Mouse (Mus musculus): ENCODE measurements around the gene Hao1. TPM values are rescaled to one million over a fixed set of nuclear protein-coding genes. Genes with fewer than 3 reads are reported as not detected.

The Hao1 gene
- polyA plus RNA-seq, 1 experiment = not detected

DNA sequence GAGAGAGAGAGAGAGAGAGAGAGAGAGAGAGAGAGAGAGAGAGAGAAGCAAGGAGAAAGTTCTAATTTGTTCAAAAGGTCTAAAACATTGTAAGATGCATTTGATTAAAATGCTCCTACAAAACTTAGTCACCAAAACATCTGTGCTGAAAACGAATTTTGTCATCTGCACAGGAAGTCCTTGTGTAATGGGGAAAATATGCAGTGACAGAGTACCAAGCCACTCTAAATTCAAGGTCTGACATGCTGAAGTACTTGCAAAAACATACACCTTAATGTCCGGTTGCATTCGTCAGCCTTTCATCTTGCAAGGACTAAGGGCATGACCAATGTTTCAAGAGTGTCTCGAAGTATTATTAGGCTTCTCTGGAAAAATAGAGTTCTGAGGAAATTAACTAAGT lies 15.7 kb downstream of the Hao1 start:
- no peak for TF ChIP-seq POLR2A (IDR thresholded peaks at IDR 0.05; ENCODE audit: borderline replicate concordance, low read depth, low read length)
- no peak for TF ChIP-seq CTCF (IDR thresholded peaks at IDR 0.05; ENCODE audit: low read depth, low read length)
- no peak overlapping the region for H3K27ac ChIP-seq (ENCODE audit: insufficient read depth, low read depth, low read length)
- no peaks in the 10 kb centered on the region for H3K4me1 ChIP-seq (ENCODE audit: control insufficient read depth, insufficient read depth, low read length)
- no peak overlapping the region for H3K4me3 ChIP-seq (ENCODE audit: insufficient read depth, low read length)

DNA sequence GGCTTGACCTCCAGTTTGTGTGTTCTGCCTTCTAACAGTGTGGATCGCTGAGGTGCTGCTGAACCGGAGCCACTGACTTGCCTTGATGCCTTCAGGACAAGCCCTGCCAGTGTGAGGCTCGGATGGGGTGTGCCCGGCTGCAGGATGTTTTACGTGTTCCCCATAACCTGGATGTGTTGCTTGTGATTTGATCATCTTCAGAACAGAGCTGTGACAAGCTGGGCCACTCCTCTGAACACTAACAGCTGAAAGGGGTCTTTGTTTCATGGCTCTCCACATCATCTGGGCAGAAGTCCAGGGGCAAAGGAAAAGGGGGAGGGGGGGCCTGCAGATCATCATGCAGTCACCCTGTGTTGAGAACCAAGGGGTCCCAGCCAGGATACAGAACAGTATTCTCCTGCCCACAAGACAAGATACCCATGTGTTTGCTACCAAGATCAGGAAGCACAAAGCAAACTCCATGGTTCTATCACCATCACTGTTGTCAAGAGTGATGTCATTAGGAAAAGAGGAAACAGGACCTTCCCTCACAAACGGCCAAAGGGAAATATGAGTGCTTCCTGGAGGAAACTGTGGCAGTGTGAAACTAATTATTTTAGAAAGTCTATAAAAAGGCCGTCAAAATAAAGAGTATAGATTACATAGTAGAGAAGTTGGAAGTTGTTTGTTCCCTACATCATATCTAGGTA lies 25.9 kb downstream of the Hao1 start:
- TF ChIP-seq CTCF (IDR thresholded peaks at IDR 0.05; ENCODE audit: low read depth, low read length) (no peak), POLR2A (IDR thresholded peaks at IDR 0.05; ENCODE audit: borderline replicate concordance, low read depth, low read length) (no peak)
- Histone ChIP-seq H3K4me1 (ENCODE audit: control insufficient read depth, insufficient read depth, low read length) (no peaks in the 10 kb centered on the region; the same call in 1 of the 2 replicates), H3K27ac (ENCODE audit: insufficient read depth, low read depth, low read length) (no peak overlapping the region), H3K4me3 (ENCODE audit: insufficient read depth, low read length) (peak overlapping the region; percentile 23)

DNA sequence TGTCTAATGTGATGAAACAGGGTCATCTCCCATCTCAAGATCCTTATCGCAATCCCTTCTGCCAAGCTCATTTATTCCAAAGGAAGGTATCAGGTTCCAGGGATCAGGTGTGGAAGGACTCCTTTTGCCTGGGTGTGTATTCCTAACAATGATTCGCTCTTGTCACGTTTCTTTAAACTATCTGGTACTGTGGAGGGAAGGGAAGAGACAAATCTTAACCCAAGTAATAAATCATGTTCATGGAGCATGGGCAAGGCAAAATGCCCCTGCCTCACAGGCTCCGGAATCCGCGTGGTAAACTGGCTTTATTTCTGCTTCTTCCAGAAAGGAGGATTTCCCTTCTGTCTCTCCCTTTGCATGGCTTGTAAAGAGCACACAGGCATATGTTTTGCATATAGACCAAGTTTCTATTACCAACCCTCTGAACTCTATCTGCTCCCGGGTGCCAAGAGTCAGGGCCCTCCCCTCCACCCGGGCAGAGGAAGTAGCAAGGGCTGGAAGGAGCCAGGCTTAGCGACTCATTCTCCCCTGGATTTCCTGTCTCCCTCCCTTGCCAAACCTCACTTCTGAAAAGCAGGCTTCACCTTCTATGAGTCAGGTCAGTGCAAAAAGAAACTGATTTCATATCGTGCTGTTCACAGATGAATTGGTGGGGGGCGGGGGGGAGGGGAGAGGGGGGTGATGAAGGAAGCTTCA lies 26.6 kb downstream of the Hao1 start:
- Histone ChIP-seq H3K4me3 (ENCODE audit: insufficient read depth, low read length) (peak overlapping the region; percentile 23; the same call in 1 of the 2 replicates), H3K4me1 (ENCODE audit: control insufficient read depth, insufficient read depth, low read length) (no peaks in the 10 kb centered on the region; the same call in 1 of the 2 replicates), H3K27ac (ENCODE audit: insufficient read depth, low read depth, low read length) (no peak overlapping the region)
- TF ChIP-seq CTCF (IDR thresholded peaks at IDR 0.05; ENCODE audit: low read depth, low read length) = no peak
- TF ChIP-seq POLR2A (IDR thresholded peaks at IDR 0.05; ENCODE audit: borderline replicate concordance, low read depth, low read length) = no peak

DNA sequence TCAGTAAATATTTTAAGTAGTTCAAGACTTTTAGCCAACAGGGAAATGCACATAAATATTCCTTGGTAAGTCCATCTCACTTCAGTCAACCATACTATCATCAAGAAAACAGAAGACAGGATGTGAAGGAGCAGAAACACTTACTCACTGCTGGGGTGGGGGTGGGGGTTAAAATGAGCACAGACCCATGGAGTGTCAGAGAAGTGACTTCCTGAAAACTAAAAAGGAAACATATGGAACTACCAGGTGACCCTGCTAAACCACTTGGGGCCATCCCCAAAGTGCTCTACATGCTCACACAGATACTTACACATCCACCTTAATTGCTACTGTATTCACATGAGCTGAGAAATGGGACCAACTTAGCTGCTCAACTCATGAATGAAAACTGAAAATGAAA lies 36.1 kb downstream of the Hao1 start:
- H3K27ac ChIP-seq (ENCODE audit: insufficient read depth, low read depth, low read length) = no peak overlapping the region
- H3K4me1 ChIP-seq (ENCODE audit: control insufficient read depth, insufficient read depth, low read length) = no peaks in the 10 kb centered on the region
- no peak for TF ChIP-seq POLR2A (IDR thresholded peaks at IDR 0.05; ENCODE audit: borderline replicate concordance, low read depth, low read length)
- TF ChIP-seq CTCF (IDR thresholded peaks at IDR 0.05; ENCODE audit: low read depth, low read length) = no peak
- H3K4me3 ChIP-seq (ENCODE audit: insufficient read depth, low read length) = no peak overlapping the region

DNA sequence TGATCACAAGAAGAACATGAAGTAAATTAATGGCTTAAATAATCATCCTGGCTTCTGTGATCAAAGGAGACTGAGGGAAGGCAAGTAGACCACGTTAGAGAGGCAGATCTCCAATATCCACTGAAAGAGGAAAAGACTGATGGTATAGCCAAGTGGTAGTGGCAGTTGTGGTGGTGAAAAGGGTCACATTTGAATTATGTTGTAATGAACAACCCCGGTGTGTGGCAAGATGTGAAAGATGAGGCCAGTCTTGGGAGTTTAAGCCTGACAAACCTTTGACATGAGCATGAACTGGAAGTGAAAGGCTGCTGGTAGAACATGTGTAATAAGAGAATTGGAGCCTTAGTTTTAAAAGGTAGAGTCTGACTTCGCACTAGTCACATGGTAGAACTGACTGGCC lies 54.4 kb downstream of the Hao1 start:
- Histone ChIP-seq H3K4me3 (ENCODE audit: insufficient read depth, low read length) (no peak overlapping the region), H3K4me1 (ENCODE audit: control insufficient read depth, insufficient read depth, low read length) (no peaks in the 10 kb centered on the region), H3K27ac (ENCODE audit: insufficient read depth, low read depth, low read length) (no peak overlapping the region)
- no peak for TF ChIP-seq CTCF (IDR thresholded peaks at IDR 0.05; ENCODE audit: low read depth, low read length)
- TF ChIP-seq POLR2A (IDR thresholded peaks at IDR 0.05; ENCODE audit: borderline replicate concordance, low read depth, low read length) = no peak

DNA sequence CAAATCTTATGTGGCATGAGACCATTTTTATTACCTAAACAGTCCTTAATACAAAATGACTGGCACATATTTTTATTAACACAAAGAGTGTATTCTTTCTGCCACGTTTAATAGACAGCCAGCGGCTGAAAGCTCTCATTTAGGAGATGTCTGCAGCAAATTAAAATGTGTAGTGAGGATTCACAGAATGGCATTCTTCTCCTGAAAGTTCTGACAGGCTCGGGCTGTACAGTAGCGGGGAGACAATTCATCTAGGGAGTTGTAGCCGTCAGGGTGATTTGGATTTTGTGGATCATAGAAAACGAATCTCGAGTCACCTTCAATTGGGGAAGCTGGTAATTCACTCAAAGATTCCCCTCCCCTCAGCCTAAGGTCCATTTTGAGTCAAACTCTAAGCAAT lies 55.7 kb downstream of the Hao1 start:
- no peak overlapping the region for H3K27ac ChIP-seq (ENCODE audit: insufficient read depth, low read depth, low read length)
- no peaks in the 10 kb centered on the region for H3K4me1 ChIP-seq (ENCODE audit: control insufficient read depth, insufficient read depth, low read length)
- TF ChIP-seq CTCF (IDR thresholded peaks at IDR 0.05; ENCODE audit: low read depth, low read length) = no peak
- no peak for TF ChIP-seq POLR2A (IDR thresholded peaks at IDR 0.05; ENCODE audit: borderline replicate concordance, low read depth, low read length)
- no peak overlapping the region for H3K4me3 ChIP-seq (ENCODE audit: insufficient read depth, low read length)

DNA sequence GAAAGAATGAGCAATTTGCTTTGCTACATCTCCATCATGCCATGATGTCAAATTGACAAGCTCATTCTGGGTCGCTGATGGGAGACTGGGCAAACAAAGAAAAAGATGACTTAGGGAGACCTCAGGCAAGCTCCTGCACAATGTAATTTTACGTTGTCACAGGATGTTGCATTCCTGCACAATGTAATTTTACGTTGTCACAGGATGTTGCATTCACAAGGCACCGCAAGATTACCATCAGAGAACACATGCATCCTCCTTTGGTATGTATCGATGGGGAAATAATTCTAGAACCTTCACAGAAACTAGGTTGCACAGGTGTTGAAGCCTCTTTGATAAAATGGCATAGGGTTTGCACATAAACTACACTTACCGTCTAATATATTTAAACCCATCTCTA lies 65.5 kb downstream of the Hao1 start:
- Histone ChIP-seq H3K27ac (ENCODE audit: insufficient read depth, low read depth, low read length) (no peak overlapping the region), H3K4me3 (ENCODE audit: insufficient read depth, low read length) (no peak overlapping the region), H3K4me1 (ENCODE audit: control insufficient read depth, insufficient read depth, low read length) (no peaks in the 10 kb centered on the region)
- TF ChIP-seq POLR2A (IDR thresholded peaks at IDR 0.05; ENCODE audit: borderline replicate concordance, low read depth, low read length) = no peak
- no peak for TF ChIP-seq CTCF (IDR thresholded peaks at IDR 0.05; ENCODE audit: low read depth, low read length)

DNA sequence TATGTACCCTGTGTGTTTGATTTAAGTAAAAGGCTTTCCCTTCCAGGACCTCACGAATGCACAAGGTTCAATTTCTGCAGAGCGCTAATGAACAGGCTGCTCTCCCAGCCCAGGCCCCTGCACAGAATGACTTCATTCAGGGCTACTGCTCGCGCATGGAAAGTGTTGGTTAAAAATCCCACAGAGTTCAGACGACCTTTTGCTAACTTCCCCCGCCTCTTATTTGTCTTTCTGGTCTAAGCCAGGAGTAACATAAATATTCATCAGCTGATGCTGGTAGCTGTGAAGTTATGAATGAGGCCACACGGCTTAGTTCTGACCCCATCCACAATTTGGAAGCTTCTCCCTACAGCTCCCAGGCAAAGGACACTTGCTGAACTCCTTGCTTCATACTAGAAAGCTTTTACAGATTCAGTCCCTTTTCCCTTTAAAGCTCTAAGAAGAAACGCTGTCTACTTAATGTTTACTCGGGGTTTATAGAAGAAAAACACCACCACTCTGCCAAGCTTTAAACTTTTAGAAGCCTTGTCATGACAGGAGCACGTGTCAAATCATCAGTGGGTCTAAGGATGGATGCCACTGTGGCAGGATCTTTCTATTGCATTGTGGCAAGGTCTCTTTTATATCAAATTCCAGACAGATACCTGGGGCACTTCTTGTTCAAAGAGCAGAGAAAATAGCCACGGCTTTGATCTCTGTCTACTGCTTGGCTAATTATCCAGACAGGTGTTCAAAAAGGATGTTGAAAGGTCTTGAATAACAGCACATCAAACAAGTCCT lies 67.9 kb downstream of the Hao1 start:
- Histone ChIP-seq H3K4me1 (ENCODE audit: control insufficient read depth, insufficient read depth, low read length) (no peaks in the 10 kb centered on the region), H3K27ac (ENCODE audit: insufficient read depth, low read depth, low read length) (no peak overlapping the region), H3K4me3 (ENCODE audit: insufficient read depth, low read length) (no peak overlapping the region)
- TF ChIP-seq POLR2A (IDR thresholded peaks at IDR 0.05; ENCODE audit: borderline replicate concordance, low read depth, low read length) = no peak
- no peak for TF ChIP-seq CTCF (IDR thresholded peaks at IDR 0.05; ENCODE audit: low read depth, low read length)

DNA sequence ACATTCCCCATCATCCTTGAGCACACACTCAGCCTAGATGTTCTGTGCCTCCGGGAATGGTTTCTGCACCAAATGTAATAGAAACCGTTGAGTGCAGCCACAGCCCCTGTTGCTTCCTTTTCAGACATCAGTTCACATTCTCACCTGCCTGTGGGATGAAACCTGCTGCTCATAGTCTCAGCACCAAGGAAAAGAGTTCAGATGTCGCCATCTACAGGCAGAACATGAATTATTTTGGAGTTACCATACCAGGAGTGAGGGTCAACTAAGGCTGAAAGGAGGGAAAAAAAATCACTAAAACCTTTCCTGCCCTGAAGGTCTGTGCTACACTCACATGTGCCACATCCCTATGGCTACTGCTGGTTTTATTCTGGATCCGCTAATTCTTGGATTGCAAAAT lies 71.5 kb downstream of the Hao1 start:
- Histone ChIP-seq H3K4me3 (ENCODE audit: insufficient read depth, low read length) (no peak overlapping the region), H3K4me1 (ENCODE audit: control insufficient read depth, insufficient read depth, low read length) (no peaks in the 10 kb centered on the region), H3K27ac (ENCODE audit: insufficient read depth, low read depth, low read length) (no peak overlapping the region)
- TF ChIP-seq POLR2A (IDR thresholded peaks at IDR 0.05; ENCODE audit: borderline replicate concordance, low read depth, low read length) (no peak), CTCF (IDR thresholded peaks at IDR 0.05; ENCODE audit: low read depth, low read length) (no peak)

DNA sequence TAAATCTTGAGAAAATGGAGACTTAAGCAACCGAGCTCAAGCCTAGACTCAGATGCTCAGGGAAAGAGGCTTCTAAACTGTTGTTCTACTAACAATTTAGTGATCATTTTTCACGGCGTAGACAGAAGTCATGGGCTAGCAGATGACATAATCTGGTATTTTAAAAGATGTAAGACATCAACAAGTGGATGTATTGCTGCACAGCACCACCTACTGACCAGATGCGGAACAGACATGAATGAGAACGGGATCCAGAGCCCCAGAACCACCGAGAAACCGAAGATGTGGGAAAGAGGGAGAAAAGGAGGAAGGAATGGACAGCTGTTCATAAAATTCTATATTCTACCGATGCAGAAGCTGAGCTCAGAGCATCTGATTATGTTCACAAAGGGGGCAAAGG lies 72.4 kb downstream of the Hao1 start:
- Histone ChIP-seq H3K4me3 (ENCODE audit: insufficient read depth, low read length) (no peak overlapping the region), H3K4me1 (ENCODE audit: control insufficient read depth, insufficient read depth, low read length) (no peaks in the 10 kb centered on the region), H3K27ac (ENCODE audit: insufficient read depth, low read depth, low read length) (no peak overlapping the region)
- no peak for TF ChIP-seq POLR2A (IDR thresholded peaks at IDR 0.05; ENCODE audit: borderline replicate concordance, low read depth, low read length)
- peak; percentile 29; the same call in 1 of the 2 replicates for TF ChIP-seq CTCF (IDR thresholded peaks at IDR 0.05; ENCODE audit: low read depth, low read length)
